Mouse (Mus musculus) B cell, adult 2 months (primary cell): ENCODE data around the gene Nat10.
A peak's percentile ranks its signal among the peaks of the same experiment; 100 is the strongest.

Experiments
- DNase-seq, 2 experiments: peaks; one replicate each; pipeline ENCODE4 v3.0.0; 2022

Gene Nat10

GRCm38 (mm10) chr2:103760906-103761716, at the start of gene Nat10:
Gene Nat10, minus strand, starts transcription at chr2:103761270.
- DNase-seq = peak; percentile 97 to 98

GRCm38 (mm10) chr2:103810412-103810811, 49.3 kb upstream of the Nat10 start:
- no peak for DNase-seq

- no peak for DNase-seq
These were observed 47.4 kb upstream of the Nat10 start for GRCm38 (mm10) chr2:103808466-103808865.

GRCm38 (mm10) chr2:103803770-103804530, 42.9 kb upstream of the Nat10 start:
- no peak for DNase-seq

- no peak for DNase-seq
These were observed 41.4 kb upstream of the Nat10 start for GRCm38 (mm10) chr2:103802422-103802821.

- DNase-seq = peak; percentile 92 to 94
These were observed 36.5 kb upstream of the Nat10 start, which contains the start of gene Caprin1 for GRCm38 (mm10) chr2:103797491-103798009. Gene Caprin1, minus strand, starts transcription at chr2:103797649.

- DNase-seq = peak; percentile 82 to 87
These were observed 35.9 kb upstream of the Nat10 start for GRCm38 (mm10) chr2:103796861-103797466.

- DNase-seq = peak; percentile 74 to 75
These were observed 35.3 kb upstream of the Nat10 start for GRCm38 (mm10) chr2:103796211-103796860.

- DNase-seq = peak; percentile 82 to 84
These were observed 34.8 kb upstream of the Nat10 start for GRCm38 (mm10) chr2:103795843-103796210.

GRCm38 (mm10) chr2:103792009-103792408, 30.9 kb upstream of the Nat10 start:
- no peak for DNase-seq

- peak in 1 of 2 experiments; percentile 14 for DNase-seq
These were observed 24.7 kb upstream of the Nat10 start for GRCm38 (mm10) chr2:103785735-103786134.

GRCm38 (mm10) chr2:103784621-103785020, 23.6 kb upstream of the Nat10 start:
- peak; percentile 61 to 64 for DNase-seq

- DNase-seq = no peak
These were observed 1.4 kb upstream of the Nat10 start for GRCm38 (mm10) chr2:103762492-103762891.

- DNase-seq = no peak
These were observed 923 bp upstream of the Nat10 start for GRCm38 (mm10) chr2:103761993-103762392.

GRCm38 (mm10) chr2:103760421-103760820, 649 bp downstream of the Nat10 start:
- DNase-seq = no peak

GRCm38 (mm10) chr2:103755458-103756085, 5.5 kb downstream of the Nat10 start:
- no peak for DNase-seq

- no peak for DNase-seq
These were observed 6.5 kb downstream of the Nat10 start for GRCm38 (mm10) chr2:103754614-103755013.

- no peak for DNase-seq
These were observed 9.3 kb downstream of the Nat10 start for GRCm38 (mm10) chr2:103751771-103752170.

GRCm38 (mm10) chr2:103749091-103749490, 12.0 kb downstream of the Nat10 start:
- no peak for DNase-seq

- no peak for DNase-seq
These were observed 13.2 kb downstream of the Nat10 start for GRCm38 (mm10) chr2:103747891-103748290.

- DNase-seq = no peak
These were observed 14.3 kb downstream of the Nat10 start for GRCm38 (mm10) chr2:103746761-103747160.

GRCm38 (mm10) chr2:103746096-103746495, 15.0 kb downstream of the Nat10 start:
- DNase-seq = no peak
